Mouse (Mus musculus) heart, postnatal 0 days (tissue): Measurements from ENCODE around the gene Kif4.

ENCODE experiments used
- CTCF ChIP-seq: IDR thresholded peaks from 2 replicates; pipeline ENCODE4 v1.5.1; 2016; ENCODE audit warnings: antibody characterized with exemption, control low read depth, low read depth
- EP300 ChIP-seq: IDR thresholded peaks from 2 replicates; pipeline ENCODE4 v1.6.1; 2016; ENCODE audit warnings: antibody characterized with exemption, low read depth

DNA sequence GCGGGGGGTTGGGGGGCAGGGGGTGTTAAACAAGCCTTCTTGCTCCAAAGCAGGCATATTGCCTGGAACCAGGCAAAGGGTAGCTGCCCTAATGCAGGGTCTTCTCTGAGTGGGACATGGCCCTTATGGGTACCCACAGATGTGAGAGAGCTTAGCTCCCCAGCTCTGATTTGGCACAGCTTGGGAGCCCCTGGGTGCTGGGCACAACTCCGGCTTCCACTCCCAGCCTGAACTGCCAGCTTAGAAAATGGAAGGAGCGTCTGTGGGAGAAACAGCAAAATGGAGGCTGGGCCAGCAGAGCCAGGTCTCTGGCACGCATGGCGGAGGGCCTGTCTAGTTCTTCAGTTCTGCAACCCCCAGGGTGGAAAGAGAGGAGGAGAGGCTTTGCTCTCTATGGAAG is 143.7 kb downstream of the Kif4 start:
- no peak for TF ChIP-seq CTCF
- TF ChIP-seq EP300: no peak
